Mouse (Mus musculus) liver, adult 2 months (tissue): ENCODE data around the gene Gm2696.
"Not testable (repeated sequence)": the region's sequence is repeated elsewhere in the genome, so short reads cannot be mapped to it uniquely, and the experiment has no call there.

Source experiments
- CTCF ChIP-seq: fragments of 200-500 bp; IDR thresholded peaks from 2 replicates; pipeline ENCODE4 v1.5.1; 2011; ENCODE audit warnings: low read depth, low read length, control low read depth
- POLR2A ChIP-seq: fragments of 200-500 bp; IDR thresholded peaks from 2 replicates; pipeline ENCODE4 v1.6.1; 2011; ENCODE audit warnings: low read length, control low read depth; ENCODE audit not compliant: insufficient read depth; ENCODE audit errors: extremely low read depth

DNA sequence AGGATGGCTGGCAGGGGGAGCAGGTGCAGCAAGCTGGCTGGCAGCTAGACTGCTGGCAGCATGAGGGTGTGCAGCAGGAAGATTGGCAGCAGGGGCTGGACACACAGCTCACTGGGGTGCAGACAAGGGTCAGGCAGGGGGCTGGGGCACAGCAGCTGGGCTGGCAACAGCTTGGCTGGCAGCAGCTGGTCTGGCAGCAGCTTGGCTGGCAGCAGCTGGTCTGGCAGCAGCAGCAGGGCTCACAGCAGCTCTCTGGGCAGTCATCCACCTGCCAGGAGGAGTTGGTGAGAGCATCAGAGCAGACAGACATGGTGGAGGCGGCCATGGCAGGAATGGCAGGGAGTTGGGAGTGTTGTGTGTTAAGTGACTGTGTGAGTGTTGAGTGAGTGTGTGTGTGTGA is 26.6 kb upstream of the Gm2696 start, which contains the start of gene Gm7137:
- TF ChIP-seq POLR2A, CTCF: not testable (repeated sequence)
